Mouse (Mus musculus) heart, embryonic 10.5 days (tissue): ENCODE data around the gene Ppm1k. TPM values are rescaled to one million over a fixed set of nuclear protein-coding genes. Genes with fewer than 3 reads are reported as not detected.
"Not testable (repeated sequence)": the region's sequence is repeated elsewhere in the genome, so short reads cannot be mapped to it uniquely, and the experiment has no call there.

Source experiments
- DNase-seq: peaks from one replicate; pipeline ENCODE4 v3.0.0-alpha.2; 2017; ENCODE audit warnings: low spot score
- H3K27ac ChIP-seq: fragments of 300-500 bp; sonication (generic); 2 replicates; pipeline ENCODE4 v1.5.1; 2016; ENCODE audit warnings: mild to moderate bottlenecking
- H3K27me3 ChIP-seq: fragments of 300-500 bp; sonication (generic); 2 replicates; pipeline ENCODE4 v1.6.1; 2016; ENCODE audit warnings: mild to moderate bottlenecking; ENCODE audit not compliant: poor library complexity, insufficient read depth, severe bottlenecking
- H3K36me3 ChIP-seq: fragments of 300-500 bp; sonication (generic); 2 replicates; pipeline ENCODE4 v1.6.1; 2016; ENCODE audit warnings: mild to moderate bottlenecking, moderate library complexity
- H3K4me1 ChIP-seq: fragments of 300-500 bp; sonication (generic); 2 replicates; pipeline ENCODE4 v1.6.1; 2016; ENCODE audit warnings: mild to moderate bottlenecking
- H3K4me3 ChIP-seq: fragments of 300-500 bp; sonication (generic); 2 replicates; pipeline ENCODE4 v1.5.1; 2016; ENCODE audit warnings: mild to moderate bottlenecking, moderate library complexity
- H3K9me3 ChIP-seq: fragments of 300-500 bp; sonication (generic); 2 replicates; pipeline ENCODE4 v1.6.1; 2016; ENCODE audit warnings: mild to moderate bottlenecking, moderate library complexity
- WGBS: fragments of 180-500 bp; shearing (Covaris S2); methylation state at CpG from one replicate; pipeline ENCODE4 v1.1.7; 2016; 5-methylcytosine and 5-hydroxymethylcytosine counted together
- polyA plus RNA-seq: library from polyadenylated mRNA; unstranded; fragments of >200 nt; fragmentation: Nextera tagmentation; extraction: Ambion mirVana; gene quantifications from 2 replicates; pipeline ENCODE4 v1.2.1, GENCODE M21; 2016

Ppm1k gene
- polyA plus RNA-seq, 1 experiment from 2014 or later: 9.2 TPM

DNA sequence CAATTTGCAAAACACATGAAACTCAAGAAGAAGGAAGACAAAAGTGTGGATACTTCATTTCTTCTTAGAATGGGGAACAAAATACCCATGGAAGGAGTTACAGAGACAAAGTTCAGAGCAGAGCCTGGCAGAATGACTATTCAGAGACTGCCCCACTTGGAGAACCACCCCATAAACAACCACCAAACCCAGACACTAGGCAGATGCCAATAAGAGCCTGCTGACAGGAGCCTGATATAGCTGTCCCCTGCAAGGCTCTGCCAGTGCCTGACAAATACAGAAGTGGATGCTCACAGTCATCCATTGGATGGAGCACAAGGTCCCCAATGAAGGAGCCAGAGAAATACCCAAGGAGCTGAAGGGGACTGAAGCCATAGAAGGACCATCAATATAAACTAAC is 8.3 kb upstream of the Ppm1k start:
- H3K27me3 ChIP-seq, H3K27ac ChIP-seq, H3K4me3 ChIP-seq, H3K9me3 ChIP-seq, H3K4me1 ChIP-seq, H3K36me3 ChIP-seq, DNase-seq: not testable (repeated sequence)

DNA sequence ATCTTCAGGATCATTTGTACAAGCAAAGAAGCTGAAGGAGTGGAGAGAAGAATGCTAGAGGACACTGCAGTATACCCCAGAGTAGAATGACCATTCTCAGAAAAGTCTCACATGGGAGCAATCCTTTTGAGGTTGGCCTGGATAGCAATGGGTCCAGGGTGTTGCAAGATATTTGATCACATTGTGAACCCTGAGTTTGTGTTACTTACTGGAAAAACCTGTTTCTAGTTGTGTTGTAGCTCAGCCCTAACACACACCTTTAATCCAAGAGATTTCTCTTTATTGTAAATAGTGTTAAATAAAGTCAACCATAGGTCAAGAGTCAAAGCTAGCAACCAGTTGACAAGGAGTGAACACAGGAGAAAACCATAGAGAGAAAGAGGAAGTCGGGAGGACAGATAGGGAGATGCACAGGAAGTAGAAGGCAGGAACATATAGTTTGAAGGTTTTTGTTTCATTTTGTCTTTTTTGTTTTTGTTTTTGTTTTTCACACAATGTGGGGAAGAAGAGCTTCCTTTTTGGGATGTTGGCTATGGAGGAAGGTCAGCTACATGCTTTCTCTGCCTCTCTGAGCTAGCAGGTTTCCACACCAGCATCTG is 6.6 kb upstream of the Ppm1k start:
- Histone ChIP-seq H3K9me3 (no peaks in the 10 kb centered on the region), H3K4me1 (peaks cover 5% of the 10 kb centered on the region; the same call in 1 of the 2 replicates), H3K4me3 (no peak overlapping the region), H3K36me3 (no peaks in the 10 kb centered on the region), H3K27ac (no peak overlapping the region), H3K27me3 (no peaks in the 10 kb centered on the region)
- DNase-seq: no peak
- WGBS: 68% methylated on average over 1 of the region's 1 CpGs

DNA sequence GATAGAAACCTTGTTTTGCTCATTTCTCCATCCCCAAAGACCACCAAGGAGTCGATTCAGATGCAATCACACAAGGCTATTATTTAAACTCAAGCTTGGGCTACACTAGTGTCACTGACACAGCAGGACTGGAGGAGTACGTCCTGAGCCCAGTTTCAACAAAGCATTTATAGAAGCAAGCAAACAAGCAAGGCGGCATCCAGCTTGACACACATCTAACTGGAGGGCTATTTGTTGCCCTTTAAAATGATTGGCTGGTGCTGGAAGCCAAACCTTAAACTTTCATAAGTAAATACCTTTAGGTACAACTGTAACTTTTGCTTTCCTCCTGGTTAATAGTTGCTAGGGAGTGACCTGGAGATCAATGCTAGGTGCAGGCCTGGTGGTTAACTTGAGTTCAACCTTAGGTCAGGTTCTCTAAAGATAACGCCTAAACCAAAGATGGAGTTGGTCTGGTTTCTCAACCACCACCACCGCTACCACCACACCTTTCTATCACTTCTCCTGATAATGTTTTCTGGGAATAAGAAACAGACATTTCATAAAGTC is 5.8 kb upstream of the Ppm1k start:
- Histone ChIP-seq H3K36me3 (no peaks in the 10 kb centered on the region), H3K4me1 (peaks cover 5% of the 10 kb centered on the region; the same call in 1 of the 2 replicates), H3K9me3 (no peaks in the 10 kb centered on the region), H3K27ac (no peak overlapping the region), H3K27me3 (no peaks in the 10 kb centered on the region), H3K4me3 (no peak overlapping the region)
- DNase-seq: no peak
- WGBS: 80% methylated on average over 5 of the region's 5 CpGs

DNA sequence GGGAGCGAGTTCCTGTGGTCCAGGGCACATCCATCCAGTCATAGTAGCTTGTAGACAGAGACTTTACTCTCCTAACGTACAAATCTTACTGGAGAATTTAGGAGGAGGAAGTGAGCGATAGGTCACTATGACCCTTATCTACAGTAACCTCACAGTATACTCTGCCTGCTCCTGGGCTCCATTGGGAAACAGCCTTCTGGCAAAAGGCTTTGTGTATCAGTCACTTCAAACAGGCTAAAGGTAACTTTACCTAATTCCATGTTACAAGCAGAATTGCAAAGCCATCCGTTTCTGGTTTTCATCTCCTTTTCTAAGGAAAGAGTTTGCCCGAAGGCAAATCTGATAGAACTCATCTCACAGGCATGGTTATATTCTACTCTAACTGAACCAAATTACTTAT is 2.6 kb upstream of the Ppm1k start:
- 71% methylated on average over 5 of the region's 5 CpGs for WGBS
- Histone ChIP-seq H3K27ac (no peak overlapping the region), H3K36me3 (no peaks in the 10 kb centered on the region), H3K27me3 (no peaks in the 10 kb centered on the region), H3K9me3 (no peaks in the 10 kb centered on the region), H3K4me3 (no peak overlapping the region), H3K4me1 (peaks cover 11% of the 10 kb centered on the region)
- DNase-seq: no peak

DNA sequence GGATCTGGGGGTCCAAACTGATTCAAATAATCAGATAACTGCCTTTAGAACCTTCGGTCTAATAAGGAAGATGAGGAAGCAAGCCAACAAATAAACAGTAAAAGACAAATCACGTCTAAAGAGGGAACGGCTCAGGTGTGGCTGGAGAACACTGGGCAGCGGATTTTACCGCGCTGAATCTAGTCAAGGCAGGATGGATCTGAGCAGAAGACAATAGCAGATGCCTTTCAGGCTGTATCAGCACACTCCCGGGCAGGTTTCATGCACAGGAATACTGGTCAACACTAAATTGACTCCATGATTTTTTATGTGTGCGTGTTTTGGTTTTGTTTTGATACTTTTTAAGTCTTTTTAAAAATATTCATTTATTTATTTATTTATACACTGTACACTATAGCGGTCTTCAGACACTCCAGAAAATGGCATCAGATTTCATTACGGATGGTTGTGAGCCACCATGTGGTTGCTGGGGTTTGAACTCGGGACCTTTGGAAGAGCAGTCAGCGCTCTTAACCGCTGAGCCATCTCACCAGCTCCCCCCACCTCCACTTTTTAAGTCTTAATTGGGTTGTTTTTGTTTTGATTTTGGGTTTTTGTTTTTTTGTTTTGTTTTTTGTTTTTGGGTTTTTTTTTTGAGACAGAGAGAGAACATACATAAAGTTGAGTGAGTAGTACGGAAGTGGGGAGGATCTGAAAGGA is 852 bp upstream of the Ppm1k start:
- Histone ChIP-seq H3K4me1 (peaks cover 19% of the 10 kb centered on the region), H3K4me3 (peak overlapping the region; percentile 75), H3K27me3 (no peaks in the 10 kb centered on the region), H3K27ac (peak overlapping the region; percentile 89), H3K36me3 (no peaks in the 10 kb centered on the region), H3K9me3 (no peaks in the 10 kb centered on the region)
- DNase-seq: no peak
- 29% methylated on average over 14 of the region's 14 CpGs for WGBS

DNA sequence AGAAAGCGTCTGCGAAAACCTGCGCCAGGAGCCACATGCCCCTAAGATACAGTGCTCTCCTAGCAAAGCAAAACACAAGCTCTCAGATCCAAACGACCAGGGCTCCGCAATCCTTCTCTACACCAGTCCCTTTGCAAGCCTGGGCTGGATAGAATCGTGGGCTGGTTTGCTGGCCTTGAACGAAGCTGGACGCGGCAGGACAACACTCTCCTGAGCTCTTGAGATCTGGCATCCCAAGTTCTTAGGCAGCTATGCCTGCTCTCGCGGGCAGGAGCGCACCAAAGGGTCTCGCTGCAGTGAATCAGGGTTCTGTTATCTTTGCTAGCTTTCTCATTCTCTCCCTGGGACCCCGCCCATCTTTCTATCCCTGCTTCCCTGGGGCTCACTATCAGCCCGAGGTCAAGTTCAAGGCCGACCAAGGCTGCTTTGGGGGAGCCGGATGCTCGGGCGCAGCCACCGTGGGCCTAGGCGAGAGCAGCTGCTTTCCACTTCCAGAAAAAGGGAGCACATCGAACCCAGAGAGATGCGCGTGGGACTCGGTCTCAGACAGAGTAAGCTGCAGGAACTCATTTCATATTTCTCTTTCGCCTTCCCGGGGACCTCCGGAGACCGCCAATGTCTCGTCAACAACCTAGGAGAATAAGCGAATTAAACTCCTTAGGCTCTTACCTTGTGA is 519 bp downstream of the Ppm1k start:
- under 1% methylated on average over 31 of the region's 31 CpGs for WGBS
- peak overlapping the region; percentile 91 for H3K27ac ChIP-seq
- peak; percentile 84 for DNase-seq

DNA sequence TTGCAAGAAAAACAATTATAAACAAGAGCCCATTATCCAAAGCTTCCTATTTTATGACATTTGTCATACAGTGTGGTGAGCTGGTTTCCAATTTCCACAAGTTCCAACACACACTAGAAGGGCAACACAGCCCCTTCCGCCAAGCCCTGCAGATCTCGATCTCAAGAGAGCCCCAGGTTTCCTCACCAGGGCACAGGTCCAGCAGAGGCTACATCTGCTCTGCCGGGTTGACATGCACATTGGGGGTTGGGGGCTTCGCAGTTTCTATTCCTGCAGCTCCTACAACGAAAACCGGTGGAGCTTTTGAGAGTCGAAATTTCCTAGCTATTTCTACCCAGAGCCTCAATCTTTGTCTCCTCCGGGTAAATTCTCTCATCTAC is 1.0 kb downstream of the Ppm1k start:
- no peak for DNase-seq
- Histone ChIP-seq H3K27me3 (no peaks in the 10 kb centered on the region), H3K27ac (peak overlapping the region; percentile 91), H3K9me3 (no peaks in the 10 kb centered on the region), H3K4me3 (peak overlapping the region; percentile 75), H3K36me3 (no peaks in the 10 kb centered on the region), H3K4me1 (peaks cover 29% of the 10 kb centered on the region)
- 3% methylated on average over 8 of the region's 8 CpGs for WGBS

More for the DNA sequence above, 519 bp downstream of the Ppm1k start:
- no peaks in the 10 kb centered on the region for H3K9me3 ChIP-seq
- H3K4me3 ChIP-seq: peak overlapping the region; percentile 75
- no peaks in the 10 kb centered on the region for H3K36me3 ChIP-seq
- peaks cover 29% of the 10 kb centered on the region for H3K4me1 ChIP-seq
- H3K27me3 ChIP-seq: no peaks in the 10 kb centered on the region

DNA sequence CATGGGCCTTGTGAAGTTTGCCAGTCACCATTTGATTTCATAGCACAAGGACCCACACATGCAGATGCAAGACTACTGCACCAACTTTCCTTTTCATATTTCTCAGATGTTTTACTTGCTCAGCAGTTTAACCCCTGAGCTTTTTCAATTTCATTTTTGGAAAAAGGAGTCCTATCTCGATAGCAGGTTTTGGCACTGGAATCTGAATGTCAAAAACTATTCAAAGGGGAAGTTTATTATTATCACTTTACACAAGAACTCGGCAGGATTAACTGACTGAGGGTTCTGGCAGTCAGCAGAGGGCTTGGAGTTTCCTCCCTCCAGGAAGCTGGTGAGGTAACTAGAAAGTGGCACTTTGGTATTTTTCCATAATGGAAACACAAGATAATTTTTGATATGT is 1.9 kb downstream of the Ppm1k start:
- Histone ChIP-seq H3K9me3 (no peaks in the 10 kb centered on the region), H3K4me3 (peak overlapping the region; percentile 75), H3K27me3 (no peaks in the 10 kb centered on the region), H3K4me1 (peaks cover 29% of the 10 kb centered on the region), H3K36me3 (no peaks in the 10 kb centered on the region), H3K27ac (peak overlapping the region; percentile 91)
- 35% methylated on average over 2 of the region's 2 CpGs for WGBS
- DNase-seq: no peak

DNA sequence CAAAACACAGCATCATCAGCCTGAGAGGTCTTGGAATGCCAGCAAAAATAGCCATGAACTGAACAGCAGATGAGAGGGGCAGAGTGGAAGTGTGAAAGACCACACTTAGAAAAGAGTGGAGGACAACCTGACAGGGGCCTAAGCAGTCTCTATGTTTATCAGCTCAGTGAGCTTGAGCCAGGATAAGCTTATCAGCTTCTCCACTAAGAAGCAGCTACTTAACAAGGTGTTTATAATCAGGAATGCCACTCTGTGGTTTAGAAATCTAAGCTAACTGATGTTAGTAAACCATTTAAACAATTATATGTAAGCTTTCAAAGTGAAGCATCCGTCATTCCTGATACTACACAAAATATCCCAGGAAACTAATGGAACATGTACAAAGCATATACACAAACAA is 3.2 kb downstream of the Ppm1k start:
- Histone ChIP-seq H3K36me3 (no peaks in the 10 kb centered on the region), H3K27me3 (no peaks in the 10 kb centered on the region), H3K4me1 (peaks cover 23% of the 10 kb centered on the region), H3K9me3 (no peaks in the 10 kb centered on the region), H3K4me3 (peak overlapping the region; percentile 27; the same call in 1 of the 2 replicates), H3K27ac (peak overlapping the region; percentile 74)
- no peak for DNase-seq
- 25% methylated on average over 1 of the region's 1 CpGs for WGBS

DNA sequence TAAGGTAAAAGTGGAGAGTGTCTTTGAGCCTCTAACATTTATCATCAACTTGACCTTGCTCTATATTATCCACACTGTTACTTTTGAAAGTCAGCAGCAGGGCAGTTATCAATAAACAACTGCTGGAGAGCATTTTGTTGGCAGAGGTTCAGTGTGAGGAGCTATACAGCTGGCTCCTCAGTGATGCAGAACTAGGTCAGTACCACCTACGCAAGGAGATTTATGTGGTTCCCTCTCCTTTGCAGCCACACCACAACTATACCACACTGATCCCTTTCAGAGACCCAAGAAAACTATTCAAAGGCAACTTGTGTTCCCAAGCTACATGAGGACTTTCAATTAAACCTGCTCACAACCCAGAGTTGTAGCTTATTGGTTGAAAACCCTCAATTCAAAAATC is 3.8 kb downstream of the Ppm1k start:
- 42% methylated on average over 1 of the region's 1 CpGs for WGBS
- DNase-seq: no peak
- peaks cover 23% of the 10 kb centered on the region for H3K4me1 ChIP-seq
- H3K36me3 ChIP-seq: no peaks in the 10 kb centered on the region
- peak overlapping the region; percentile 27; the same call in 1 of the 2 replicates for H3K4me3 ChIP-seq
- H3K9me3 ChIP-seq: no peaks in the 10 kb centered on the region
- no peaks in the 10 kb centered on the region for H3K27me3 ChIP-seq
- peak overlapping the region; percentile 74 for H3K27ac ChIP-seq

DNA sequence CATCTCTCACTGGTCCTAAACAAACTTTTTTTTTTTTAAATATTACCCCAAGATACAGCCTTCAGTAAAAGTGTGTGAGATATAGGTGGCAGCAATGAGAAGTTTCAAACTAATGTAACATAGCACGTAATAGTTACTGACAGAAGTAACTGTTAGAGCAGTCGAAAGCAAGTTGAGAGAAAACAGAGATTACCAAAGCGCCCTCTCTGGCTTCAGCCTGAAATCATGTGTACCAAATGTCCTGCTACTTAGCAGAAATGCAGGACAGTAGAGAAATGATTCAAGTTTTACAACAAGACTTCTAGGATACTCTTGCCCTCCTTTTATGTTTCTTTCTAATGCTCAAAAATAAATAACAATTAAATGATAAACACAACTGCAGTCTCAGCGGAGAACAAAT is 4.3 kb downstream of the Ppm1k start:
- Histone ChIP-seq H3K36me3 (no peaks in the 10 kb centered on the region), H3K4me3 (peak overlapping the region; percentile 27; the same call in 1 of the 2 replicates), H3K27ac (peak overlapping the region; percentile 74; the same call in 1 of the 2 replicates), H3K9me3 (no peaks in the 10 kb centered on the region), H3K27me3 (no peaks in the 10 kb centered on the region), H3K4me1 (peaks cover 23% of the 10 kb centered on the region)
- DNase-seq: no peak
- WGBS: 35% methylated on average over 4 of the region's 4 CpGs

DNA sequence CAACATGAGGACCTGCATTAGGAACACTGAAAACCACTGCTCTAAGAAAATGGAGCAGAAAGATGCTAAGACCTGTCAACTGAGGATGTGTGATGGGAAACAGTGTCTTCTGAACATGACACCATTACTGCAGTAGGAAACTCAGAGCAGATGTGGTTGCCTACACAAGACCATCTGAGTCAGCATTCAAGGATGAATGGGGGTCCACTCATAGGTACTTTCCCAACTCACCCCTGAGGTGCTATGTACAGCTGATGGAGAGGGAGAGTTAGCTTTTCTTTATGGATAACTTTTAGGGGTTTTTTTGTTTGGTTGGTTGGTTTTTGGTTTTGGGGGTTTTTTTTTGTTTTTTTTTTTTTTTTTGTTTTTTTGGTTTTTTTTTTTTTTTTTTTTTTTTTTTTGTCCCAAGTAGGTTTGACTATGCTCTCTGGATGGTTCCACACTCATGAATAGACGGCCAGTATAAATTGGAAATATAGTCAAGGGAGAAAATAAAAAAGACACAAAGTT is 5.9 kb downstream of the Ppm1k start:
- H3K4me1 ChIP-seq: peaks cover 23% of the 10 kb centered on the region
- H3K27me3 ChIP-seq: no peaks in the 10 kb centered on the region
- H3K4me3 ChIP-seq: no peak overlapping the region
- H3K27ac ChIP-seq: no peak overlapping the region
- DNase-seq: no peak
- H3K9me3 ChIP-seq: no peaks in the 10 kb centered on the region
- WGBS: 82% methylated on average over 1 of the region's 1 CpGs
- no peaks in the 10 kb centered on the region; the same call in 1 of the 2 replicates for H3K36me3 ChIP-seq

DNA sequence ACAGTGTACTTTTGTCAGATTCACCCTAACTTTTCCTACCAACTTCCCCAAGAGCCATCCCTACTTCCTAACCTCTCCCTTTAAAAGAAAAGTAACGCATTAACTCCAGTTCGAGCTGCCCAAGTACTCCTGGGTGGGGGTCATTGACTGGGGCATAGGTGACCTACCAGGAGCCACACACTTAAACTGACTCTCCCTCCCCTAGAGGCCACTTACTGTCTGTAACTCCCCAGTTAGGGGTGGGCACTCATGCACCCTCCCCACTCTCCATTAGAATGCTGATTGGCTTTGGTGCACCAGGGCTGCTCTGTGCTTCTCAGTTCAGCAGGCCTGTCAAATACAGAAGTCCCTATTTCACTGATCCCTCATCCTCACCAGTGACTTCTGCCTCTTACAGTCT is 8.3 kb downstream of the Ppm1k start:
- no peak for DNase-seq
- Histone ChIP-seq H3K27ac (no peak overlapping the region), H3K4me3 (no peak overlapping the region), H3K36me3 (peaks cover 3% of the 10 kb centered on the region; the same call in 1 of the 2 replicates), H3K4me1 (peaks cover 23% of the 10 kb centered on the region; the same call in 1 of the 2 replicates), H3K9me3 (no peaks in the 10 kb centered on the region), H3K27me3 (no peaks in the 10 kb centered on the region)
- 81% methylated on average over 2 of the region's 2 CpGs for WGBS
